Mouse (Mus musculus) adrenal gland (tissue): ENCODE results near the gene Fcrl5.

ENCODE experiments used
- intact Hi-C: fragments of 180-260 bp; cut with DNase I; formaldehyde crosslinking; loops from one replicate; pipeline ENCODE4 v1.15.1; 2025

Gene Fcrl5

DNA sequence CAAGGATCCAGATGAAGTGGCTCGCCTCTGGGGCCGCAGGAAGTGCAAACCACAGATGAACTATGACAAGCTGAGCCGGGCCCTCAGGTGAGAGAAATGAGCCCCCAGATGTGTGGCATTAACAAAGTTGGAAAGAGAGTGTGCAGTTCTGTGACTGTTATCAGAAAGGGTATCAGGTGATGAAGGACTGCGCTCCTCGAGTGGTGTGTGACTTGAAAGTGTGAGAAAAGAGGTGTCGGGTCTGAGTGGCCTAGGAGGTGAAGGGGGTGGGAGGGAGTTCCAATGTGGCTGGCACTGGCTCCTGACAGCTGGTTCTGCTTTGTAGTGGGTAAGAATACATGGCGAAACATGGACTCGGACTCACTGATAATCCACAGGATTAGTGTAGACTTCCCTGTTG lies 92.4 kb downstream of the Fcrl5 start:
- intact Hi-C loops: no loop called here

DNA sequence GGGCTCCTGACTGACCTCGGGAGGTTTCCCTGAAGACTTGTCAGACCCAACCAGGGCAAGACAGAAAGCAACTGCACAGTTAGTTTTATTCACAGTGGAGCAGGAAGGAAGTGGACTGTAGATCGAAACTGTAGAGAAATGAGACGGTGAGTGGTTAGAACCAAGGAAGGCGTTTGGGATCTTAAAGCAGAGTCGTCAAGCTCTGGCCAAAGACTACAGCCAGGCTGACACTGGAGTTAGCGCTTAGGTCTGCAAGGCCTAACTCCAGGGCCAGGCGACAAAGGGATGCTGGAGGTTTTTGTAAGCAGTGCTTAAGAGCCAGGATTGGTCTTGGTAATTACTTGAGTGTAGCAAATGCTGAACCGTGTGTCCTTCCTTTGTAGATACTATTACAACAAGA lies 93.3 kb downstream of the Fcrl5 start:
- intact Hi-C loops: no loop called here

DNA sequence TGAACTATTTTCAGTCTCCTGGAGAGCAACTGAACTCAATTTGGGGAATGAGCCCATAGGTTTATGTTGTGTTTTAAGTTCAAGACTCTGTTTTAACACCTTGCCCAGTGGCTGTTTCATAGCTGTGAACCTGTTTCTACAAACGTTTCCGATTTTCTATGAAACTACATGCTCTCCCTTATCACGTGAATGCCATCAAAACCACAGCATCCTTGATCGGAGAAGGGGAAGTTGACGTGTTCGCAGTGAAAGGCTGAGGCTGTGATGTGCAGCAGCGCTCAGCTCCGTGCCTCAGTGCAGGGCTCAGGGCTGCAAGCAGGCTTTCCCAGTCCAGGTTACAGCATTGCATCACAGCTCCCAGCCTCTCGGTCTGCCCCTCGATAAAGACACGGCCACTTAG lies 94.0 kb downstream of the Fcrl5 start:
- intact Hi-C loops: no loop called here

DNA sequence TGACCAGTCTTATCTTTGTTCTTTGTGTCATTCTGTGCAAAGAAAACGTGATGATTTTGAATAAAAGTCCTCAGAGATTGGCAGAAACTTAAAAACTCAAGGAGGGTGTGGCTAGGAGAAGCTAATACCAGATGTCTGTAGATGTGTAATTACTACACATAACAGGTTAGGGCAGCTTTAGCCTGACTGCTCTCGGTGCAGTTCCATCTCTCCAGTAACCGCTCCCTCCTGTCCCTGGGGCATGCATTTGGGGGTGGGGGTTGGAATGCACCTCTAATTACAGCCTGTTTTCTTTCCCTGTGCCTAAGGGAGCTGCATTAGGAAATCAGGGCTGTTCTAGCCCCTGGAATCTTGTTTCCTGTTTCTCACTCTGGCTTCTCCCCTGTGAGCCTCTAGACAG lies 94.7 kb downstream of the Fcrl5 start:
- intact Hi-C loops: no loop called here

DNA sequence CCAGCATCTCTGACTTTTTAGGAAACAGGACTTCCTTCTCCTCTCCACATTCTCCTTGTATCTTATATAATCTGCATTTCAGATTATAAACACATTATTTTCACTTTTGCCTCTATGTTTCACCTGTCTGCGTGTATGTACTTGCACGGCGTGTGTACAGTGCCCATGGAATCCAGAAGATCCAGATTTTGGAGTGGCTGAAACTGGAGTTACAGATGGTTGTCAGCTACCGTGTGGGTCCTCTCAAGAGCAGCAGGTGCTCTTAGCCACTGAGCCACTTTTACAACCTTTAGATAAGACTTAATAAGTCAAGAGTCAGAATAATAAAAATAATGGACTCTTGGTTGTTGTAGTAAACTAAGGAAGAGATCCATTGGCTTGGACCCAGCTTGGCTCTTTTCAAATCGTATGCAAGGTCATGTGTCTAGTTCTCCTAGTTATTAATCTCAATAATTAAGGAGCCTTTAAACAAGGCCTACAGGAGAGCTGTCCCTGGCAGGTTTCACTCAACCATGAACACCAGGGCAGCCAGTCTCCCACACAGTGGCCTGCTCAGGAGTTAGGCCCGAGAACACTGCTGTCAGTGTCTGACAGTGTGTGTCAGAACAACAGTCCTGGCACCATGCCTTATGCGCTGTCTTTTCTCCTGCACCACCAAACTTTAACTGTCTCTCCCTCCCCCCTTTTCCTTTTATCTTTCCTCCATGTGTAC lies 98.2 kb downstream of the Fcrl5 start:
- intact Hi-C loops: no loop called here

DNA sequence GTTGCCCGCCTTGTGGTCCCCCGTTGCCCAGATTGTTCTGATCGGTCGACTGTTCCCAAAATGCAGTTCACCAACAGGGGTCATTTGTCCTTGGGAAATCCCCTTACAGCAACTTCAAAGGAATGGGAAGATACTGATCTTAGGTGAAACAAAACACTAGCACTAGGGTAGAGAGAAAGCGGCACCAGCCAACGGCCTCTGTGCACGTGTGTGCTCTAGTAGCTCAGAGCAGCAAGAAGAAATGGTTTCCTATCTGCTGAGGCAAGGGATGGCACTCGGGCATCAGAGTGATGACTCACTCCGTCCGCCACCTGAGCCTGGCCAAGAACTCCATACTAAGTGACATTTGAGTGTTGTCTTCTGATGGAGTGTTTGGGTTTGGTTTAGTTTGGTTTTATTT lies 102.5 kb downstream of the Fcrl5 start:
- intact Hi-C loops: no loop called here

DNA sequence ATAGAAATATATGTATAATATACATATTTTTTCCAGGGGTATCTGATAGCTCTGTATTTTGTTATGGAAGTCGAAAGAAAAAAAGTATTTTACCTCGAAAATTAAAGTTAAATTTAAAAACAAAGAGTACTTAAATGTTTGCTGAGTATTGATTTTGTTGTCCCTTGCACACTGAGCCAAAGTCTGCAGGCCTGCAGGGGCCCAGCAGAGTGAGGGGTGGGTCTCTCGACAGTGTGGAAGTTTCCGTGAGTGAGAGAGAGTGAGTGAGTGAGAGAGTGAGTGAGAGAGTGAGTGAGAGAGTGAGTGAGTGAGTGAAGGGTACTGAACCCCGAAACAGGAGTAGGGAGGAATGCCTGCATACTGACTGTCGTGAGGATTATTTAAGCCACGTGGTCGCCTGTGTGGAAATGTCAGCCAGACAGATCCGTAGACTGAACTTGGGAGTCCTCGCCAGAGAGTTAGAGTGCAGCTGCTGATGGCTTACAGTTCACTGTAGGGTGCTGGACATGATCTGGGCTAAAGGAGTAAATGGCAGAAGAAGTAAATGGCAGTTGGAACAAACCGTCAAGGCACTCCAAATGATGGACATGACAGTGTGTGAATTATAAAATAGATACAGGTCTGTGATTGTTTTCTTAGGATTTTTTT lies 104.6 kb downstream of the Fcrl5 start:
- intact Hi-C loops: no loop called here

DNA sequence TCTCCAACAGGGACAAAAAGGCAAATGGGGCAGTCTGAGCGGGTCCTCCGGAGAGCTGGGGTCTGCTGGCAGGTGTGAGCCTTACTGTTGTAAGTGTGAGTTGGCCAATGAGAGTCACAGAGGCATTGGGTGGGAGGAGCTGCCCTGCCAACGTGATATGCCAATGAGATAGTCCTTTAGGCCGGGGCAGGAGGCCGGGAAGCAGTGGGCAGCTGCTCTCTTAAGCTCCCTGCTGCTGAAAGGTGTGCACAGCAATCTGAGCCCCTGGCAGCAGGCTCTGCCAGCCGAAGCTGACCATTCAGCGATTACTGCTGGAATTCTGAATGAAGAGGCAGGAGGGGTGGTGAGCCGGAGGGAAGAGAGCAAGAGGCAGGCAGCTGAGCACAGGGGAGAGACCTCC lies 105.1 kb downstream of the Fcrl5 start:
- intact Hi-C loops: no loop called here

DNA sequence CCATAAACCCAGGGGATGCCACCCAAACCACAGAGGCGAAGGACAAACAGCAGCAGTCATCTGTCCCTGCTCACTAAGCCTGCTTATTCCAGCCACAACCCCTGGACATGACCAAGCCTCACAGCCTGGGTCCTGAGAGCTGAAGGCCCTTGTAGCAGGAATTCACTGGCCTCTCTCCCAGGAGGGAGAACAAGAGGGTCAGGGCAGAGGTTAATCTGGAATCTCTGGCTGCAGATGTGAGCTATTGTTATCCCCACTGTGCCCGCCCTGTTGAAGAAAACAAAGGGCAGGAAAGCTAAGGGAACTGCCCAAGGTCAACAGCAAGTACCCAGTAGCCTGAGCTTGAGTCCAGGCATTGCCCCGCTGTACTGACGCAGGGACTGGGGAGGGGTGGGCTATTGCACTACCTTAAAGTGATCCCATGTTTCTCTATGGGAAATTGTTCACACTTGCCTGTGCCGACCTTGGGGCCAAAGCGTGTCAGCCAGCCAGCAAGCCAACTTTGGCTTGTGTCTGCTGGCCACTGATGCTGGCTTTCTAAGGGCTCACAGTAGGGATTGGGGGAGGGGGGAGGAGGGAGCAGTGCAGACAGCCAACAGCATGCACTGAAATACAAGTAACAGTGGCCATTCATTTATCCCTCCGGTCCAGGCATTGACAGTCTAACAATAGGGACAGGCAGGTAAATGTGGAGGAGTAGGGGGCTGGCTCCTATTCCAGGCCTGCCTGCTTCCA lies 107.1 kb downstream of the Fcrl5 start:
- intact Hi-C loops: no loop called here

DNA sequence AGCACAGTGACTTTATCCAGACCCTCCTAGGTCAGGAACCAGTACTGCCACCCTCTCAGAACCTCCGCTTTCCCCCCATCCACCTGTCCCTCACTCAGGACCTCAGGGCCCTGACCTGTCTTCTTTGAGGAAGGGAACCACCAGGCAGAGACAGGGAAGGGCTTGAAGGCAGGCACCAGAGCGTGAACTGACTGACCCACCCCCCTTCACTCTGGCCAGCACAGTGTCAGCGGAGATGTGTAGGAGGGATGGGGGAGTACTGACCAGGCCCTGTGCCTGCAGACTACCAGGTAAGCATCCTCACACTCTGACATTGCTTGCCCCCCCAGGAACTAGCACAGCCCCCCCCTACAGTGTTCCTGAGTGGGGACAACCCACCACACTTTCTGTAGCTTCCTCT lies 110.0 kb downstream of the Fcrl5 start:
- intact Hi-C loops: no loop called here

DNA sequence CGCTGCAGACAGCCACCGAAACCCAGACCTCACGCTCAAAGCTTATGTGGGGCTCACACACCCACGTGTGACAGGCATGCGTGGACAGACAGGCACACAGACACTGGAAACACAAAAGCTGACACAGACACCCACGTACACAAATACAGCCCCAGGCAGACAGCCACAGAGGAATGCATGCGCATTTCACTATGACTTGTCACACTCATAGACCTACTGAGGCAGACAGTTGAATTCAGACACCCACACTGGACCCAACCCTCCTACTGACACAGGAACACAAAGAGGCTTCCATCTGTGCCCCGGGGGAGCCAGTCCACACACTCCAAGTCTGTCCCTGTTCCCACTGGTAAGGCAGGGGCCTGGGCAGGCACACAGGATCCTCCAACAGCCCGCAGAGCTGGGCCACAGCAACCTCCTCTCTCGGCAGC lies 110.7 kb downstream of the Fcrl5 start:
- intact Hi-C loops: no loop called here

DNA sequence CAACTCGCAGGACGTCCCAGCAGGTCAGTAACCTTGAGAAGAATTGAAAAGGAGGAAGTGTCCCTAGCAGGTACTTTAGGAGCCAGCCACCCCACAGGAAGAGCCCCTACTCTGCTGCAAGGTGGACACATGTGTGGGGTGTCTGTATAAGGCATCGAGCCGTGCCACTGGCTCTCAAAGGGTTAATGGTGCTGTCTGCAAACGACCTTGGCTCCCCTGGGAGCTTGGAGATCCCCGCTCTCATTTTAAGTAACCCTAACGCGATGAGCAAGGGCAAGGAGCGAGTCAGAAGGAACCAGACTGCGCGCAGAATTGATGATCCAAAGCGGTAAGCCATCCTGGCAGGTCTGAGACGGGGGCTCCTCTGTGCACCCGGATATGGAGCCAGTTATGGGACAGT lies 114.3 kb downstream of the Fcrl5 start:
- intact Hi-C loops: loop anchor here (10.0 kb wide), 1 partner anchor 135 kb away; no protein-coding TSS in a partner anchor
